Mouse (Mus musculus) adrenal gland (tissue): Measurements from ENCODE around the gene Tnfrsf9.

Experiments
- intact Hi-C: fragments of 180-260 bp; cut with DNase I; formaldehyde crosslinking; loops from one replicate; pipeline ENCODE4 v1.15.1; 2025

The Tnfrsf9 gene

DNA sequence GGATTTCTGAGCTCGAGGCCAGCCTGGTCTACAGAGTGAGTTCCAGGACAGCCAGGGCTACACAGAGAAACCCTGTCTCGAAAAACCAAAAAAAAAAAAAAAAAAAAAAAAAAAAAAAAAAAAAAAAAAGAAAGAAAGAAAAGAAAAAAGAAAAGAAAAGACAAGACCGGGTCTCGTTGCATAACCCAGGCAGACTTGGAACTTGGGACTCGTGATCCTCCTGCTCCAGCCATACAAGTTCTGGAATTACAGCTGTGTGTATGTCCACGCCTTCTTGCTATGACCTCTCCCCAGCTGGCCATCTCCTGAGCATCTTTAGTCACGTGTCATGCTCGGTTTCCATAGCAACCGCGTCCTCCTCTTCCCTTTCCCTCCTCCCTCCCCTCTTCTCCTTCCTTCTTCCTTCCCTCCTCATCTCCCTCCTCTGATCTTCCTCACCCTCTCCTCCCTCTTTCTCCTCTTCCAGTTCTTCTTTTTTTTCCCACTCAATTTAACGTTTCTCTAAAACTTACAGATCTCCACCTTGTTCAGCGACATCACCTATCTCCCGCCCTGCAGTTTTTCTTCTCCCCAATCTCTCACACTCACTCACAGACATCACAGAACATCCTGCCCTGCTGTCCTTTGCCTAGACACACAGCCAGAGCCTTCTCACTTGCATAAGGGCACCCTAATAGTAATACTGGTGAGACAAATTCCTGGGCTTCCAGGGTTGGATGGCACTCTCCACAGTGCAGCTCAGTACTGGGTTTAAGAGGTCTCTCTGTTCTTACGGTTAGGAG is 12.8 kb downstream of the Tnfrsf9 start:
- intact Hi-C loops: loop anchor here (5.0 kb wide), 1 partner anchor 40 kb away; no protein-coding TSS in a partner anchor

DNA sequence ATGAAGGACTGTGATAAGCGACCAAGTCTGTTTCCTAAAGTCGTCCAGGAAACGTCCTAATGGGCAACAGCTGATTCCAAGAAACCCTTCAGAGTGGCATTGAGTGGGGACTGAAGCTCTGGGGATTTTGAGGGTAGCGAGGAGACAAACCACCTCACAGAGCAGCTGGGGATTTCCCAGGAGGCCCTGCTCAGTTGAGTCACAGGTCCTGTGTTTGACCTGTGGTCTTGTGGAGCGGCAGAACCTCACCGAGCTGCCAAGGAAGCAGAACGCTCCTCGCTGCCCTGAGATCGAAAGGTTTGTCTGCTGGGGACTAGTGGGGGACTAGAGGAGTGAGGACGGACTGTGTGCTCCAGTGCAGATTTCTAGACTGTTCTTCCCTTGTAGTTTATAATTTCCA is 13.4 kb downstream of the Tnfrsf9 start:
- intact Hi-C loops: loop anchor here (5.0 kb wide), 1 partner anchor 40 kb away; no protein-coding TSS in a partner anchor

DNA sequence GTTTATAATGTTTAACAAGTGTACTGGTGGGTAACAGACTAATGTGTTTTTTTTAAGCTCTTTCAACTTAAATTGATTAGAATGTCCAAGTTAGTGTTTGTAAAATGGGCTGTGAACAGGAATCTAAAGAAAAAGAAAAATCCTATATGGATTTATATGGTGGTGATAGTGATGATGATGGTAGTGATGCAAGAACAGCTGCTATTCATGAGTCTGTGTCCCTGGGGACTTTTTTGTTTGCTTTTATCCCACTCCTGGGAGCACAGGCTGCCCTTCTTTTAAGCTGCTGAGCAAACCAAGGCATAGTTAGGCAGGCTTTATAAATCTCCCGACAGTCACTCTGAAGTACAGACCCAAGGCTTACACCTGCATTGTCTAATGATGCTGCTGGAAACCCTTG is 19.1 kb downstream of the Tnfrsf9 start:
- intact Hi-C loops: no loop called here

DNA sequence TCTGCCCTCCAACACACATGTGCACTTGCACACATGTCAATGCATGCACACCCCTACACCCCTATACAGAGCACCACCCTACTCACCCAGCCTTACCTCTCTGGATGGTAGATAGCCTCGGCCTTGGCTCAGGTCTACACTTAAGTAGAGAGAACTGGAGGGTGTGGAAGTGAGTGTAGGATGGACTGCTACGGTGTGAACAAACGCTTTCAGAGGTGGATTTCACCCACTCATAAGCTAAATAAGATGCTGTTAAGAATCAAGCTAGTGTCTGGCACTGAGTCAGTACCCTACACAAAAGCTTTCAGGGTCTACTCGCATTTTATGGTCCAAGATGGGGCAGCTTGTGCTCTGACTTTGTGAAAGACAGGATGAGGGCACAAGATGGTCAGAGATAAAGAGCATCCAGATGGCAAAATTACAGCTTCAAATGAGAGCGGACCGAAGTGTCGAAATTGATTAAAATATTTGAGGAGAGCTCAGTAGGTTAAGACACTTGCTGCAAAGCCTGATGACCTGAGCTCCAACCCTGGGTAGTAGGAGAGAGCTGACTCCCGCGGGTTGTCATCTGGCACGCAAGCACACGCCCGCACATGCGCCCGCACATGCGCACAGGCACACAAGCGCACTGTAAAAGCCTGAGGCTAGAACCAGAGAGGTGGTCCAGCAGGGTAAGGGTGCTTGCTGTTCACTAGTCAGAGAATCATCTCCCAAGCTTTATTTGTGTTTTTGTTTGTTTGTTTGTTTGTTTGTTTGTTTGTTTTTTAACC is 23.1 kb downstream of the Tnfrsf9 start:
- intact Hi-C loops: no loop called here

DNA sequence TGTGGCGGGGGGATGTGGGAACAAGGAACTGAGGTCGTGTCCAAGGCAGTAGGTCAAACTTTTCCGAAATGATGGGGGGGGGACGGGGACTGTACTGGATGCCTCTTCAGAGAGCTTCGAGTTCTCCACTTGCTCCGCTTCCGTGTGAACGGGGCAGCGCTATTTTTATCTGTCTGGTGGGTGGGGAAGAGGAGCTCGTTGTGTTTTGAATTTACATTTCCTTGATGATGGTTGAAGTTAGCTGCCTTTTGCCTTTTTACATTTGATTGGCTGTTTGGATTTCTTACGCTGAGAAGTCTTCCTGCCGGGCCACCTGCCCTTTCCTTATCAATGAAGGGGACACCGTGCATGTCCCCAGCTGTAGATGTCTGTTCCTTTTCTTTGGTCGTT is 23.7 kb downstream of the Tnfrsf9 start:
- intact Hi-C loops: no loop called here

DNA sequence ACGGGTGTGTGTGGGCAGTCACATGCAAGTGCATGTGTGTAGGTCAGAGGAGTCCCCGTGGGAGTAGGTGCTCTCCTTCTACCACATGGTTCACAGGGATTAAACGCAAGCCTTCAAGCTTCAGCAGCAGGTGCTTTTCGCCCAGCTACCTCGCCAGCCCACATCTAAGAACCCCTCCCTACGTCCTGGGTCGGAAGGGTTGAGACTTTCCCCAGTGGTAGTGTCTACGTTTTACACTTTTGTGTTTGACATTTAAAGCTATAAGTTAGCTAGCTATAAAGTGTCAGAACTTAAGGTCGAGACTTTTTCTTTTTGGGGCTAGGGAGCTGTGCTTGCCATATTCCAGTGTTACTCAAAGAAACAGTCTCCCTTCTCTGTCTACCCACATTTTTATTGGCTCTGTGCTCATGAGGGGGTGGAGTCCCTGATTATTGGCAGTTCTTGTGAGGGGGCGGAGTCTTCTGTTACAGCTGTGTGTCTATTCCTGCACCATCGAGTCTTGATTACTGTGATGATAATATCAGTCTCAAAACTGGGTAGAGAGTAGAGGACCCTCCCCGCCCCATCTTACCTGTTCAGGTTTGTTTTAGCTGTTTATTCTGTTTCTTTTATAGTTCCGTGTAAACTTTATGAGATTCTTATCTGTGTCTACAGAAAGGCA is 25.8 kb downstream of the Tnfrsf9 start:
- intact Hi-C loops: no loop called here

DNA sequence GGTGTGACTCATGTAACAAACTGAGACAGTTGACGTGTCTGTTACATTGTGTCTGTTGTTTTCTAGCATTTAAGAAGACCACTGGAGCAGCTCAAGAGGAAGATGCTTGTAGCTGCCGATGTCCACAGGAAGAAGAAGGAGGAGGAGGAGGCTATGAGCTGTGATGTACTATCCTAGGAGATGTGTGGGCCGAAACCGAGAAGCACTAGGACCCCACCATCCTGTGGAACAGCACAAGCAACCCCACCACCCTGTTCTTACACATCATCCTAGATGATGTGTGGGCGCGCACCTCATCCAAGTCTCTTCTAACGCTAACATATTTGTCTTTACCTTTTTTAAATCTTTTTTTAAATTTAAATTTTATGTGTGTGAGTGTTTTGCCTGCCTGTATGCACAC is 30.3 kb downstream of the Tnfrsf9 start:
- intact Hi-C loops: no loop called here

DNA sequence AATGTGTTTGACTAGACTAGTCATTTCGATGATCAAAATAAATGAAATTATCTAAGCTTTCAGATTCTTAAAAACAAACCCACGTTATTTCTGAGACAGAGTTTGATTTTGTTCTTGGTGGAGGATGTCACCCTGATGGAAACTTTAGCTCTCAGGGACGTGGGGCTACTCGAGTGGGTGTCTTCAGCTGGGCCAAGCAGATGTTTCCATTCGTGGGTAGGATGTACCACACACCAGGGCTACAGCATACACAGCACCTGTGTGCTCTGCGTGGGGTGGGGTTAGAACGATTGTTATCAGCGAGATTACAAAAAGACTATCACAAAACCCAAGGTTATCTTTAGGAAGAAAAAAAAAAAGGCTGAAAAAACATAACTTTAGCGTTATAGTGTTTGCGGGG is 36.6 kb downstream of the Tnfrsf9 start:
- intact Hi-C loops: no loop called here

DNA sequence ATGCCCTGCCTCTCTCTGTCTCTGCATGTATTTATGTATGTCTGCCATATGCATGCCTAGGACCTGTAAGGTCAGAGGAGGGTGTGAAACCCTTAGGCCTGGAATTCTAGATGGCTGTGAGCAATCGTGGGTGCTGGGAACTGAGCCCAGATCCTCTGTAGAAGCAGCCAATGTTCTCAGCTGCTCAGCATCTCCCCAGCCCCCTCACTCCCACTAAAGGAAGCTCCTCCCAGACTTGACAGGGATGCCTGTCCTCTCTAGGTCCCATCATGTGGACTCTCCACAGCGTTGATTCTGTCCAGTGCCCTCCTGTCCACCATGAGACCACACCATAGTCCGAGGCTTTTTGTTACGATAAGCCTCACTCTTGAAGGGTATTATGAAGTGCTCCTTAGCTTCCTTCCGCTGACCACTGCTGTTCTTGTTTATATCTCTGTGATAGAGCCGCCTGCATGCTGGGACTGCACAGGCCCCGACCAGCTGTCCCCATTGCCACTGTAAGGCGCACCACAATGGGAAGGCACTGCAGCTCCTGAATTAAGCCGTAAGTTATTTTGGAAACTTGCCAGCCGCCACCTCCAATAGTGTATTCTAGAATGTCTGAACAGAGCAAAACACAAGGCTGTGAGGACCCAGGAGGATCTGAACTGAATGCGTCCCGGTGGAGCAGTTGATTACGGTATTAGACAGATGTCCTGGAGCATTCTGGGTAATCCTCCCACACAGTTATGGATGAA is 42.2 kb downstream of the Tnfrsf9 start:
- intact Hi-C loops: no loop called here

DNA sequence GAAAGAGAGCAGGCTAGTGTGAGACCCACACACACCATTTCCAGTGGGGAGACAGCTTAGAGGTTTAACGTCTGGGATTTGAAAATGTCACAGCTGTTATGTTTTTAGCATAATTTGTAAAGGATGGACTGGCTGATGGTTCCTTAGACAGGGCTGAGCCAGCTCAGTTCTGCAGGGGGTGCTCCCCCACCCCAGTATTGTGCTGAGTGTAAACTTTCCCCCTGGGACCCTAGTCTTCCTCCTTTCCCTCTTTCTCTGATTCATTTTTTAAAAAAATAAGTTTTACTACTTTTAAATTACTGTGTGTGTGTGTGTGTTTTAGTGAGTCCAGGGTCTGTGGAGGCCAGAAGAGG is 42.7 kb downstream of the Tnfrsf9 start:
- intact Hi-C loops: no loop called here

DNA sequence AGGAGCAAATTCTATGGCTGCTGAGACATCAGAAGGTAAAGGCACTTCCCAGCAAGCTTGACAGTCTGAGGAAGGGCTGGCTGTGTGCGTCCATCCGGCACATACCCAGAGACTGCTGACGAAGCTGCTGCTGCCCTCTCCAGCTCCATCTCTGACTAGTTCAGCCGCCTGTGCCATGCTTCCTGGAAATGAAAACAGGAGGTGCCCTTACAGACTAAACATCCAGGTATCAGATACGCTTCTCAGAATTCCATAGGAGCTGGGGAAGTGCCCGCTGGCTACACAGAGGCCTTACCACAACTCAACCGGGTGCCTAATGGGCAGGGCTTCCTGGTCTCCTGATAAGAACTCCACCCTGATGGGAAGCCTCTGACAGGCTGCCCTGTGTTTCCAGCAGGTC is 44.2 kb downstream of the Tnfrsf9 start:
- intact Hi-C loops: no loop called here

DNA sequence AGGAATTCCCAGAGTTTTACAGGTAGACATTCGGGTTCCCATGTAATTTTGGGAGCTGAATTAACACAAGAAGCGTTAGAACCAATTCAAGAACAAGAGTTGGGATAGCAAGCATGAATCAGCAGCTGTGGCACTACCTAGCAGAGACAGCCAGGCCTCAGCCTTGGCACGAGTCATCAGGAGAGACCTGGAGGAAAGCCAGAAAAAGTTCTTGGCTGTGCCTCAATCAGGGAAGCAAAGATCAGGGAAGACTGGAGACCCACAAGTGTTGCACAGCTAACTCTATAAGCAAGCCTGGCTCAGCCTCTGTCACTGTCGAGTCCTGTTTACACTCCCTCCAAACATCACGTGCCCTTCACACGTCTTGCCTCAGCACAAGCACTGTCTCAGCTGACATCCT is 47.9 kb downstream of the Tnfrsf9 start:
- intact Hi-C loops: loop anchor here (5.0 kb wide), 1 partner anchor 305 kb away; no protein-coding TSS in a partner anchor

DNA sequence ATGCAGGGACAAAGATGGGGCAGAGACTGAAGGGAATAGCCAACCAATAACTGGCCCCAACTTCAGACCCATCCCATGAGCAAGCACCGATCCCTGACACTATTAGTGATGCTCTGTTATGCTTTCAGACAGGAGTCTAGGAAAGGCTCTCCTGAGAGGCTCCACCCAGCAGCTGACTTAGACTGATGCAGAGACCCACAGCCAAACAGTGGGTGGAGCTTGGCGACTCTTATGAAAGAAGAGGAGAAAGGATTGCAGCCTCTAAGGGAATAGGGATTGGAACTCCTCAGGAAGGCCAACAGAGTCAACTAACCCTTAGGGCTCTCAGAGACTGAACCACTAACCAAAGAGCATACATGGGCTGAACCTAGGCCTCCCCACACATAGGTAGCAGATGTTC is 49.3 kb downstream of the Tnfrsf9 start:
- intact Hi-C loops: loop anchor here (5.0 kb wide), 1 partner anchor 306 kb away; no protein-coding TSS in a partner anchor

DNA sequence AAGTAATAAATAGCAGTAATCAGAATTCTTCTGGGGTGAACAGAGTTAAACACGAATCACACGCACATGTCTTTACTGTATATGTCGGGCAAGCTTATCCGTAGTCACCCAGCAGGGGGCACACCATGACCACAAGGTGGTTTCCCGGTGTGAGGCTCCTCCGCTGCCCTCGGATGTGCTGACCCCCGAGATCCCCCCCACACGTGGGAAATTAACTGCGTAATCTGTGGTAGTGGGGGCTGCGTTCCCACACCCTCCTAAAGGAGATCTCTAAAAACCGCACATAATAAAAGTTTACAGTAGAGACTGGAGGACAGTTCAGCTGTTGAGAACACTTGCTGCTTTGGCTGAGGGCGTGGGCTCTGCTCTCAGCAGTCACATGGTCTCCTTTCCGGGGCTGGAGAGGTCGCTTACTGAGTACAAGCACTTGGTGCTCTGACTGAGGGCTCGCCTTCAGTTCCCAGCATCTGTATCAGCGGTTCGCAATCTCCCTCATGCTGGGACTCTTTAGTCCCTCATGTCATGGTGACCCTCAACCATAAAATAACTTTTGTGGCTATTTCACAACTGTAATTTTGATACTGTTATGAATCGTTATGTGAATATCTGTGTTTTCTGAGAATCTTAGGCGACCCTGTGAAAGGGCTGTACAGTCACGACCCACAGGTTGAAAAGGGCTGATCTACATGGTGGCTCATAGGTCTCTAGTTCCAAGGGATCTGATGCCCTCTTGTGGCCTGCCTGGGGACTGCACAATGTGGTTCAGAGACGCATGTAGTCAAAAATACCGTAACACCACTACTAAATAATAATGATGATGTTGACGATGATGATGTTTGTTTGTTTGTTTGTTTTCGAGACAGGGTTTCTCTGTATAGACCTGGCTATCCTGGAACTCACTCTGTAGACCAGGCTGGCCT is 50.5 kb downstream of the Tnfrsf9 start:
- intact Hi-C loops: loop anchor here (5.0 kb wide), 2 partner anchors 38 to 308 kb away; no protein-coding TSS in a partner anchor

DNA sequence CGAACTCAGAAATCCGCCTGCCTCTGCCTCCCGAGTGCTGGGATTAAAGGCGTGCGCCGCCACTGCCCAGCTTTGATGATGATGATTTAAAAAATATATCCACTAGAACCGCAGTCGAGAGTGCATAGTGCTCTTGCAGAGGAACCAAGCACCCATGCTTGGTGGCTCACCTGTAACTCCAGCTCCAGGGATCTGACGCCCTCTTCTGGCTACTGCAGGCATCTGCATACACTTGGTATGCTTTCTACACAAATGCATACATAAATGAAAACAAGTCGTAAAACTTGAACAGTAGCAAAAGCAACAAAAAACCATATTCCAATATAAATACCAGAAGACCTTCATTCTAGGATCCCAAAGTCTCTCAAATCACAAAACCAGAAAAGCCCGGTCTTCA is 51.2 kb downstream of the Tnfrsf9 start:
- intact Hi-C loops: loop anchor here (5.0 kb wide), 1 partner anchor 38 kb away; no protein-coding TSS in a partner anchor

DNA sequence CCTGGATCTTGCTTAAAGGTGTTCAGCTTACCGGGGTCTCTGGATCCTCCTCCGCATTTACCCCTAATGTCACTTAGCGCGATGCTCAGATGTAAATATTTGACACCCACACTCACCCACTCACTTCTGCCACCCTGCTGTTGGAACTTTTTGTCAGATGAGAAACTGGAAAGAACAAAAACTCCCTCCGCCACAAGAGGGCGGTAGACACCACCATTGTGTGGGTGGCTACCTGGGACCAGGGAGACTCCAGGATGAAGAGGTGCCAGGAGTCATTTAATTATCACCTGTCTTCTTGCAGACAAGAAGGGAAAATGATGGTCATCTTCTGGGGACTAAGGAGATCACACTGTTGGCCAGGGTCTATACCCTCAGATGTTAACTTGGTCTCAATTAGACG is 52.2 kb downstream of the Tnfrsf9 start:
- intact Hi-C loops: loop anchor here (5.0 kb wide), 1 partner anchor 39 kb away; no protein-coding TSS in a partner anchor

DNA sequence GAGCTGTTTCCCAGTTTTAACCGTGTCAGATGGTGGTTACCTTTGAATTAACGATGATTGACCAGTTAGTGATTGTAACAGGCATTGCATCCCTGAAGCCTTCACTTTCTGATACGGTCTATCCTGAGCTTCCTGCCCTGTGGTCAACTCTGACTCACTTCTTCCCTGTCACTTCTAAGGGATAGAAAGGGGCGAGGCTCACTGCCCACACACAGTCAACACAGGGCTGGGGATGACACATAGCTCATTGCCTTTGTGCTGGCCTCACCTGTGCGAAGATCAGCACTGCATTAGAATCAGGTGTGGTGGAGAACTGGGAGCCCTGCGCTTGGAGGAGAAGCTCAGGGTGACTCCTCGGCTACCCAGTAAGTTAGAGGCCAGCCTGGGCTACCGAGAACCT is 54.6 kb downstream of the Tnfrsf9 start:
- intact Hi-C loops: loop anchor here (5.0 kb wide), 1 partner anchor 42 kb away; no protein-coding TSS in a partner anchor

DNA sequence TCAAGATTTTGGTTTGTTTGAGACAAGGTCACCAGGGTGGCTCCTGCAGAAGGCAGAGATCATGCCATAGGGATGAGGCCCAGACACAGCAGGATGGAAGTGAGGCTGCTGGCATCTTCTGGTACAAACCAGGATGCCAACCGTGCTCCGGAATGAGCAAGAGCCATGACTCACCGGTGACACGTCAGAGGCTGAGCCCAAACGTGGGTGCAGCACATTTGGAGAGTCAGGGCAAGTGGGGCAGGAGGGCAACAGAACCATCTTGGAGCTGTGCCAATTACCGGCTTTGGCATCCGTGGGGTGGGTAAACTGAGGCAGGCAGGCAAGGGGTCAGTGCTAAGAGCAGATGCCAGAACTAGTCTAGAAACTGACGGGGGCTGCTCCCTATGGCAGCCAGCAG is 58.9 kb downstream of the Tnfrsf9 start:
- intact Hi-C loops: no loop called here

DNA sequence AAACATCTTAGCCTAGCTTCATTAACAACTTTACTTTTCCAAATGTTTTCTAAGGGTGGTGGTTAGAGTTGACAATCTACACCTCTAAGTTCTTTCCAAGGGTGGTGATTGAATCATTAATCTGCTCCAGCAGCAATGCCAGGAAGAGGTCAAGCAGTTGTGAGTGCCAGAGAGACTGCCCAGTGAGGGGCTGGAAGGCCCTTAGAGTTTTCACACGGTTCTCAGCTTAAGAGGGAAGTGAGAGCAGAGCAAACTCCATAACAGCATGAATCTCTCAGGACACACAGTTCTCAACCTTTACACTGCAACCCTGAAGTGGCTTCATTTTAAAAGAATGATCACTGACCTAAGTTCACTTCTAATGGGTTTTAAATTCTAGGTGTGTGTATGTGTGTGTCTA is 60.8 kb downstream of the Tnfrsf9 start:
- intact Hi-C loops: no loop called here
